Mouse (Mus musculus): ENCODE measurements around the gene Phf19.

Gene Phf19

GRCm38 (mm10) chr2:34899682-34900081 lies 14.1 kb downstream of the Phf19 start:
- in situ Hi-C loops (cut with MboI; ENCODE audit: low sequenced_read_pairs): no loop called here

GRCm38 (mm10) chr2:34897820-34898219 lies 16.0 kb downstream of the Phf19 start:
- in situ Hi-C loops (cut with MboI; ENCODE audit: low sequenced_read_pairs): no loop called here

GRCm38 (mm10) chr2:34896821-34897460 lies 16.9 kb downstream of the Phf19 start:
- in situ Hi-C loops (cut with MboI; ENCODE audit: low sequenced_read_pairs): no loop called here

- in situ Hi-C loops (cut with MboI; ENCODE audit: low sequenced_read_pairs): no loop called here
These were observed 18.2 kb downstream of the Phf19 start for GRCm38 (mm10) chr2:34895503-34896113.

GRCm38 (mm10) chr2:34893950-34894349 lies 19.9 kb downstream of the Phf19 start:
- in situ Hi-C loops (cut with MboI; ENCODE audit: low sequenced_read_pairs): no loop called here

- in situ Hi-C loops (cut with MboI; ENCODE audit: low sequenced_read_pairs): no loop called here
These were observed 29.6 kb downstream of the Phf19 start for GRCm38 (mm10) chr2:34884186-34884585.

- in situ Hi-C loops (cut with MboI; ENCODE audit: low sequenced_read_pairs): no loop called here
These were observed 30.6 kb downstream of the Phf19 start for GRCm38 (mm10) chr2:34883190-34883589.

- in situ Hi-C loops (cut with MboI; ENCODE audit: low sequenced_read_pairs): no loop called here
These were observed 31.1 kb downstream of the Phf19 start for GRCm38 (mm10) chr2:34882757-34883156.

GRCm38 (mm10) chr2:34880054-34880453 lies 33.8 kb downstream of the Phf19 start:
- in situ Hi-C loops (cut with MboI; ENCODE audit: low sequenced_read_pairs): no loop called here

- in situ Hi-C loops (cut with MboI; ENCODE audit: low sequenced_read_pairs): no loop called here
These were observed 38.9 kb downstream of the Phf19 start, which contains the start of gene Psmd5 for GRCm38 (mm10) chr2:34874816-34875345. Gene Psmd5 (minus strand): TSS chr2:34874968.

- in situ Hi-C loops (cut with MboI; ENCODE audit: low sequenced_read_pairs): no loop called here
These were observed 39.6 kb downstream of the Phf19 start, which contains the start of gene Cutal for GRCm38 (mm10) chr2:34874271-34874670. Gene Cutal (plus strand): TSS chr2:34874396.

- in situ Hi-C loops (cut with MboI; ENCODE audit: low sequenced_read_pairs): no loop called here
These were observed 43.0 kb downstream of the Phf19 start for GRCm38 (mm10) chr2:34870520-34871474.

- in situ Hi-C loops (cut with MboI; ENCODE audit: low sequenced_read_pairs): no loop called here
These were observed 44.1 kb downstream of the Phf19 start for GRCm38 (mm10) chr2:34869680-34870079.

GRCm38 (mm10) chr2:34857728-34858127 lies 56.1 kb downstream of the Phf19 start:
- in situ Hi-C loops (cut with MboI; ENCODE audit: low sequenced_read_pairs): no loop called here

GRCm38 (mm10) chr2:34855265-34855664 lies 58.6 kb downstream of the Phf19 start:
- in situ Hi-C loops (cut with MboI; ENCODE audit: low sequenced_read_pairs): no loop called here

GRCm38 (mm10) chr2:34847702-34848101 lies 66.1 kb downstream of the Phf19 start:
- in situ Hi-C loops (cut with MboI; ENCODE audit: low sequenced_read_pairs): no loop called here
